In genomic region chr1:66871591-66871990, GRCm38 (mm10) we compare ENCODE assay signal across 11 mouse cellular contexts. TPM values are rescaled to one million over a fixed set of nuclear protein-coding genes. Genes with fewer than 3 reads are reported as not detected.
DNase-seq lines count a peak whose midpoint lies in the region; ATAC-seq and TF ChIP-seq lines count a peak whose summit lies in the region.
"Had no signal": no experiment of that assay in that cellular context is flagged by ENCODE, and none has a peak within 500 bp of the region (broad histone marks: within the 10 kb centered on the region; RNA-seq: fewer than 3 reads in every experiment).

No protein-coding gene starts in this region.

- no peaks in the 10 kb centered on the region for H3K79me2 ChIP-seq in liver, adult 2 months (ENCODE audit: control insufficient read depth, insufficient read depth, low read length)

- no peaks in the 10 kb centered on the region for H3K36me3 ChIP-seq in liver, adult 2 months (ENCODE audit: control insufficient read depth, insufficient read depth, low read length)
- no peaks in the 10 kb centered on the region for H3K36me3 ChIP-seq in liver, embryonic 12.5 days
- H3K36me3 ChIP-seq in lung, embryonic 16.5 days (ENCODE audit: control insufficient read depth, insufficient read depth, low read length): no peaks in the 10 kb centered on the region
- H3K36me3 ChIP-seq in intestine, embryonic 15.5 days: no peaks in the 10 kb centered on the region

- H3K9me3 ChIP-seq in liver, embryonic 12.5 days (replicated peaks): no peaks in the 10 kb centered on the region
- no peaks in the 10 kb centered on the region for H3K9me3 ChIP-seq in lung, embryonic 16.5 days (ENCODE audit: control insufficient read depth, low read length)
- H3K9me3 ChIP-seq in intestine, embryonic 15.5 days: no peaks in the 10 kb centered on the region

- H3K9ac ChIP-seq in liver, adult 2 months (ENCODE audit: low read depth, low read length): no peak overlapping the region
- H3K9ac ChIP-seq in liver, embryonic 12.5 days: no peak overlapping the region
- H3K9ac ChIP-seq in lung, embryonic 16.5 days (ENCODE audit: low read length): no peak overlapping the region
- H3K9ac ChIP-seq in intestine, embryonic 15.5 days: no peak overlapping the region

- peak; percentile 33 to 55 for DNase-seq in cerebellum, postnatal 10 days
- no peak for DNase-seq in cerebellum, adult 18-20 months
- DNase-seq in liver, adult 2 months (ENCODE audit: extremely low read depth, low read depth, low spot score): peak; percentile 84
- DNase-seq in gonadal fat pad, adult 2 months (ENCODE audit: low read depth): peak; percentile 83
- DNase-seq in embryo, embryonic 10 days (ENCODE audit: low spot score): no peak

- ATAC-seq in liver, embryonic 12.5 days: no peak
- ATAC-seq in lung, embryonic 16.5 days (ENCODE audit: low read depth): peak; percentile 57; the same call in 1 of the 2 replicates
- ATAC-seq in intestine, embryonic 15.5 days: no peak

- H3K4me1 ChIP-seq in liver, adult 2 months (ENCODE audit: control insufficient read depth, insufficient read depth, low read length): peaks cover 1% of the 10 kb centered on the region; the same call in 1 of the 2 replicates
- H3K4me1 ChIP-seq in liver, embryonic 12.5 days: no peaks in the 10 kb centered on the region
- H3K4me1 ChIP-seq in lung, embryonic 16.5 days (replicated peaks; ENCODE audit: control insufficient read depth, insufficient read depth, low read length): peaks cover 8% of the 10 kb centered on the region; the same call in 1 of the 2 replicates
- H3K4me1 ChIP-seq in intestine, embryonic 15.5 days (replicated peaks): no peaks in the 10 kb centered on the region
- H3K4me1 ChIP-seq: megakaryocyte, embryonic 14.5 days had no signal

- H3K27ac ChIP-seq in liver, adult 2 months (replicated peaks; ENCODE audit: insufficient read depth, low read depth, low read length): no peak overlapping the region
- no peak overlapping the region for H3K27ac ChIP-seq in liver, embryonic 12.5 days
- H3K27ac ChIP-seq in lung, embryonic 16.5 days (ENCODE audit: low read length): no peak overlapping the region
- no peak overlapping the region for H3K27ac ChIP-seq in intestine, embryonic 15.5 days
- H3K27ac ChIP-seq: layer of hippocampus, adult 2 months had no signal

- no peak for TF ChIP-seq CTCF in liver, adult 2 months (IDR thresholded peaks at IDR 0.05; ENCODE audit: low read depth, low read length)

- no peak overlapping the region for H3K4me2 ChIP-seq in liver, embryonic 12.5 days
- H3K4me2 ChIP-seq in lung, embryonic 16.5 days (ENCODE audit: low read depth, low read length): no peak overlapping the region
- no peak overlapping the region for H3K4me2 ChIP-seq in intestine, embryonic 15.5 days (replicated peaks)

- no peak for TF ChIP-seq POLR2A in liver, adult 2 months (IDR thresholded peaks at IDR 0.05; ENCODE audit: extremely low read depth, insufficient read depth, low read length)

- H3K4me3 ChIP-seq in liver, adult 2 months (ENCODE audit: insufficient read depth, low read depth, low read length): no peak overlapping the region
- no peak overlapping the region for H3K4me3 ChIP-seq in liver, embryonic 12.5 days
- H3K4me3 ChIP-seq in lung, embryonic 16.5 days (ENCODE audit: low read length): no peak overlapping the region
- H3K4me3 ChIP-seq in intestine, embryonic 15.5 days (replicated peaks): no peak overlapping the region
- H3K4me3 ChIP-seq: erythroblast, embryonic 14.5 days; layer of hippocampus, adult 2 months; megakaryocyte, embryonic 14.5 days had no signal

- H3K27me3 ChIP-seq in liver, adult 2 months (ENCODE audit: control insufficient read depth, insufficient read depth, low read length): no peaks in the 10 kb centered on the region
- H3K27me3 ChIP-seq in liver, embryonic 12.5 days (replicated peaks): no peaks in the 10 kb centered on the region
- no peaks in the 10 kb centered on the region for H3K27me3 ChIP-seq in lung, embryonic 16.5 days (ENCODE audit: control insufficient read depth, insufficient read depth, low read depth, low read length)
- H3K27me3 ChIP-seq in intestine, embryonic 15.5 days (replicated peaks): no peaks in the 10 kb centered on the region

- WGBS in liver, adult 2 months: 16% methylated on average over 7 of the region's 7 CpGs
- 75% methylated on average over 7 of the region's 7 CpGs for WGBS in liver, embryonic 12.5 days (ENCODE audit: insufficient replicate concordance)
- 46% methylated on average over 7 of the region's 7 CpGs for WGBS in lung, embryonic 16.5 days
- WGBS in intestine, embryonic 15.5 days: 76% methylated on average over 7 of the region's 7 CpGs

RNA-seq across cellular contexts. Expression of gene Acadl, which starts 8.5 kb away (rescaled TPM):
- total RNA-seq in liver, adult 2 months (2014; rRNA removed): 91.1 and 96.5 TPM in 2 replicates
- polyA plus RNA-seq in liver, adult 2 months (2012; rRNA removed): 43.1 and 47.6 TPM in 2 replicates
- 83.4 and 86.0 TPM in 2 replicates for polyA plus RNA-seq in liver, embryonic 12.5 days (2016; fragmentation: Nextera tagmentation; extraction: Ambion mirVana)
- 32.3 and 45.6 TPM in 2 replicates for polyA plus RNA-seq in gonadal fat pad, adult 2 months (2012; rRNA removed)
- polyA plus RNA-seq in lung, embryonic 16.5 days (2015; fragmentation: Nextera tagmentation; extraction: Ambion mirVana): 192 and 197 TPM in 2 replicates
- polyA plus RNA-seq in intestine, embryonic 15.5 days (2015; fragmentation: Nextera tagmentation; extraction: Ambion mirVana): 227 and 229 TPM in 2 replicates

RNA-seq across cellular contexts. Expression of gene Kansl1l, which starts 54.2 kb away (rescaled TPM):
- 18.5 and 18.9 TPM in 2 replicates for total RNA-seq in liver, adult 2 months (2014; rRNA removed)
- polyA plus RNA-seq in liver, adult 2 months (2012; rRNA removed): 1.6 TPM in 2 replicates
- polyA plus RNA-seq in liver, embryonic 12.5 days (2016; fragmentation: Nextera tagmentation; extraction: Ambion mirVana): 4.3 and 4.5 TPM in 2 replicates
- polyA plus RNA-seq in gonadal fat pad, adult 2 months (2012; rRNA removed): 2.7 and 3.1 TPM in 2 replicates
- 23.4 and 24.4 TPM in 2 replicates for polyA plus RNA-seq in lung, embryonic 16.5 days (2015; fragmentation: Nextera tagmentation; extraction: Ambion mirVana)
- polyA plus RNA-seq in intestine, embryonic 15.5 days (2015; fragmentation: Nextera tagmentation; extraction: Ambion mirVana): 12.0 and 12.1 TPM in 2 replicates

Comparison
In these comparisons a context has a peak if more than half of its experiments do, and no peak if none do; other contexts are left out.
1. DNase-seq: peak in cerebellum, postnatal 10 days (2 of 2), liver, adult 2 months (single experiment) and gonadal fat pad, adult 2 months (single experiment); none in cerebellum, adult 18-20 months (0 of 2) and embryo, embryonic 10 days (single experiment).